In the genomic region with DNA sequence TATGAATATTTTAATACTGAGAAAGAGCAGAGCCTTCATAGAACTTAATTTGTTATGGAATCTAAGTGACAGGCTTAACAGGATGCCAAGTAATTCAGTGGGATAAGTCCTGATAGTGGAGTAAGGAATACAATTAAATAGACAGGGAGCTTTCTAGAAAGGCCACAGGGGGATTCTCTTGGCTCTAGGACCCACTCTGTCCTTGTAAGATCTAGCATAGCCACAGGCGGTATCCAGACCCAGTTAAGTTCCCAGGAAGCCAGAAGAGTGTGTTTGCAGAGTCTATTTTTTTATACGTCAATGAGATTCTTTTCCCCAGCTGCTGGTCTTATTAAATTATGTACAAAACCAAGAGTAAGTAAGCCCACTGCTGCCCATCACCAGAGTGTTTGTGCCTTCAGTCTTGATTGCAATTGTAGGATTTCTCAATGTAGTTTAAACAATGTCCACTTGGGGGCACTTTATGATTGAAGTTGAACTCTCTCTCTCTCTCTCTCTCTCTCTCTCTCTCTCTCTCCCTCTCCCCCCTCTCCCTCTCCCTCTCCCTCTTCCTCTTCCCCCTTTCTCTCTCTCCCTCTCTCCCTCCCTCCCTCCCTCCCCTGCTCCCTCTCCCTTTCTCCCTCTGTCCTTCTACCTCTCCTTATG, we compare ENCODE assay signal across 9 mouse cellular contexts. TPM values are rescaled to one million over a fixed set of nuclear protein-coding genes. Genes with fewer than 3 reads are reported as not detected.
A peak's percentile ranks its signal among the peaks of the same experiment; 100 is the strongest.
DNase-seq lines count a peak whose midpoint lies in the region; ATAC-seq and TF ChIP-seq lines count a peak whose summit lies in the region.
"Had no signal": no experiment of that assay in that cellular context is flagged by ENCODE, and none has a peak within 500 bp of the region (broad histone marks: within the 10 kb centered on the region; RNA-seq: fewer than 3 reads in every experiment).

No protein-coding gene starts in this region.

- no peak overlapping the region for H3K4me3 ChIP-seq in ES-Bruce4 (ENCODE audit: low read depth, low read length)
- no peak overlapping the region for H3K4me3 ChIP-seq in hindbrain, postnatal 0 days (ENCODE audit: low read length)
- H3K4me3 ChIP-seq: megakaryocyte, embryonic 14.5 days had no signal

- H3K4me1 ChIP-seq in ES-Bruce4 (ENCODE audit: control insufficient read depth, insufficient read depth, low read length) = peaks cover 3% of the 10 kb centered on the region
- H3K4me1 ChIP-seq in hindbrain, postnatal 0 days (ENCODE audit: insufficient read depth, low read length) = no peaks in the 10 kb centered on the region
- H3K4me1 ChIP-seq: megakaryocyte, embryonic 14.5 days had no signal

- H3K27ac ChIP-seq in ES-Bruce4 (ENCODE audit: insufficient read depth, low read length) = no peak overlapping the region
- no peak overlapping the region for H3K27ac ChIP-seq in hindbrain, postnatal 0 days

- TF ChIP-seq EP300 in ES-Bruce4 (IDR thresholded peaks at IDR 0.05; ENCODE audit: insufficient read depth, low read depth, low read length) = no peak

- CTCF ChIA-PET in Patski (lab: Charles Lee) = interaction anchor here (0.8 to 1.2 kb wide), 2 partner anchors 11 to 30 kb away, joined by 3 read pairs; no protein-coding TSS in a partner anchor

- in situ Hi-C loops in Patski (cut with MboI; ENCODE audit: low pct_unique_long_range_greater_than_20kb) = no loop called here

- no peak overlapping the region for H3K9ac ChIP-seq in ES-Bruce4 (ENCODE audit: low read depth, poor library complexity, severe bottlenecking)
- H3K9ac ChIP-seq in hindbrain, postnatal 0 days (replicated peaks; ENCODE audit: low read length) = no peak overlapping the region

- H3K27me3 ChIP-seq in ES-Bruce4 (ENCODE audit: control insufficient read depth, insufficient read depth, low read length, poor library complexity, severe bottlenecking) (no peaks in the 10 kb centered on the region), Patski (peaks cover 3% of the 10 kb centered on the region)
- no peaks in the 10 kb centered on the region for H3K27me3 ChIP-seq in hindbrain, postnatal 0 days (ENCODE audit: insufficient read depth, low read length)

- 51% methylated on average over 2 of the region's 2 CpGs for WGBS in hindbrain, postnatal 0 days

- no peak overlapping the region for H3K4me2 ChIP-seq in hindbrain, postnatal 0 days (ENCODE audit: low read depth, low read length)

- POLR2A ChIA-PET in Patski (lab: Charles Lee) = interaction anchor here (0.7 kb wide), 1 partner anchor 117 kb away, joined by 4 read pairs; no protein-coding TSS in a partner anchor

- TF ChIP-seq CTCF in ES-Bruce4 (IDR thresholded peaks at IDR 0.05; ENCODE audit: low read depth, low read length) = peak; percentile 12
- peak; percentile 54 for TF ChIP-seq CTCF in Patski (IDR thresholded peaks at IDR 0.05)
- TF ChIP-seq CTCF in hindbrain, postnatal 0 days (IDR thresholded peaks at IDR 0.05; ENCODE audit: low read depth) = peak; percentile 69

- no peaks in the 10 kb centered on the region for H3K9me3 ChIP-seq in ES-Bruce4 (replicated peaks; ENCODE audit: control insufficient read depth, insufficient read depth, low read length, poor library complexity, severe bottlenecking)
- no peaks in the 10 kb centered on the region for H3K9me3 ChIP-seq in hindbrain, postnatal 0 days (ENCODE audit: low read length)

- no peak for TF ChIP-seq POLR2A in ES-Bruce4 (IDR thresholded peaks at IDR 0.05; ENCODE audit: insufficient read depth, low read length)

- peak; percentile 28 for DNase-seq in kidney, adult 9 months
- DNase-seq in kidney, postnatal 36 days = no peak
- no peak for DNase-seq in Patski (ENCODE audit: low read depth, low spot score)
- DNase-seq in hindbrain, postnatal 0 days (ENCODE audit: low spot score) = peak; percentile 86
- no peak for DNase-seq in adrenal gland, adult (ENCODE audit: inconsistent age in 2 of 2, low spot score in 1 of 2)
- DNase-seq in heart, adult 18-20 months = no peak
- DNase-seq: right cerebral cortex, postnatal 25 days had no signal

- ATAC-seq in Patski = no peak
- peak; percentile 29 for ATAC-seq in hindbrain, postnatal 0 days

- no peaks in the 10 kb centered on the region for H3K36me3 ChIP-seq in ES-Bruce4 (ENCODE audit: control insufficient read depth, insufficient read depth, low read length, poor library complexity, severe bottlenecking)
- H3K36me3 ChIP-seq in hindbrain, postnatal 0 days (ENCODE audit: insufficient read depth, low read length) = no peaks in the 10 kb centered on the region

RNA-seq across cellular contexts. Expression of a gene that starts 32.4 kb away (rescaled TPM):
- not detected in 2 replicates for polyA plus RNA-seq in ES-Bruce4 (2011; ENCODE audit: insufficient read depth, insufficient read length, low read depth, missing spikeins)
- 3.1 TPM for polyA plus RNA-seq in Patski (2021)
- not detected in 2 replicates for total RNA-seq in hindbrain, postnatal 0 days (2014; rRNA removed)
- polyA plus RNA-seq in hindbrain, postnatal 0 days (2015; fragmentation: Nextera tagmentation; extraction: Ambion mirVana) = 0.11 and 0.15 TPM in 2 replicates
- 1 to 10 TPM; 2.0 to 3.3 TPM for total RNA-seq in heart, adult 18-20 months (2021)

Comparison
In these comparisons a context has a peak if more than half of its experiments do, and no peak if none do; other contexts are left out.
1. DNase-seq: peak in kidney, adult 9 months (single experiment) and hindbrain, postnatal 0 days (single experiment); none in kidney, postnatal 36 days (0 of 2), Patski (single experiment), adrenal gland, adult (0 of 2) and heart, adult 18-20 months (0 of 2).
2. CTCF ChIP-seq: peak in every context shown above with its lines; median percentile 69 in hindbrain, postnatal 0 days; 54 in Patski; 12 in ES-Bruce4.